Mouse (Mus musculus): Measurements from ENCODE around the gene Gm16434. TPM values are rescaled to one million over a fixed set of nuclear protein-coding genes. Genes with fewer than 3 reads are reported as not detected.
"Not testable (repeated sequence)": the region's sequence is repeated elsewhere in the genome, so short reads cannot be mapped to it uniquely, and the experiment has no call there.

Gm16434 gene
- total RNA-seq (2021) = under 1 TPM in 1 of 2 experiments, not detected in 1; 0.15 TPM
- long read RNA-seq, experiment 1 = 0 reads
- long read RNA-seq, experiment 2 = 0 reads

DNA sequence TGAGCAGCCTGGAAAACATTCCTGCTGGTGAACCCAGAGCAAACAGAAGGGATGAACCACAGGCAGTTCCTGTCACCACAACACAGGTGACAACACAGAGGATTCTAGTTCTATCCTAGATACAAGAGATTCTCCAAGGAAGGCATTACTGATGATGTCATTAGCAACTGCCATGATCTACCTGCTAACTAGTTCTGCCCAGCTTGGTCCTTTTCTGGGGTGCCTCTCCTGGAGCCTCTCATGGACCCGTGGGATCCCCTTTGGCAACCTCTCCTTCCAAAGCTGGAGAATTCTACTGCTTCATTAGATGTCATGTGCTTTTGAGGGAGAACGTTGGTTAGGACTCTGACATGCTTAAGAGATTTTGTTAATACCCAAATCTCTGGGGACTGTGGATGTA, at the start of gene Gm16434:
Gene Gm16434, minus strand, starts transcription at position 101 of the 400 bp plus-strand sequence.
- DNase-seq (ENCODE audit: low spot score in 2 of 2) = not testable (repeated sequence)

DNA sequence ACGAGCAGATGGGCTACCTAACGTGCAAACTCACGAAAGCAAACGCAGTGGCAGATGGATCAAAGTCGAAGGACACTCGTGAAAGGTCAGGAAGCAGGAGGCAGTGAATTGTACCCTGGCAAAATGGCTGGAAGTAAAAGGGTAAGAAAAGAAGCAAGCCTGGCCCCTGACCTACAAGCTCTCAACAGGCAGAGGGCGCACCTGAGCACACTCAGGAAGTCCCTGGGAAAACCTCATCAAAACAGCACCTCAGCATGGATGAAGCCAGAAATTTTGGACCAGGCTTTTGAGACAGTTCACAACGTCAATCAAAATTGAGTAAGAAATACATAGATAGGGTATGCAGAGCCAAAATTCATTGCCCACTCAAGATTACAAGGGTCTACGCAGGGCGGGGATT, 49.2 kb upstream of the Gm16434 start:
- not testable (repeated sequence) for DNase-seq (ENCODE audit: low spot score in 2 of 2)

DNA sequence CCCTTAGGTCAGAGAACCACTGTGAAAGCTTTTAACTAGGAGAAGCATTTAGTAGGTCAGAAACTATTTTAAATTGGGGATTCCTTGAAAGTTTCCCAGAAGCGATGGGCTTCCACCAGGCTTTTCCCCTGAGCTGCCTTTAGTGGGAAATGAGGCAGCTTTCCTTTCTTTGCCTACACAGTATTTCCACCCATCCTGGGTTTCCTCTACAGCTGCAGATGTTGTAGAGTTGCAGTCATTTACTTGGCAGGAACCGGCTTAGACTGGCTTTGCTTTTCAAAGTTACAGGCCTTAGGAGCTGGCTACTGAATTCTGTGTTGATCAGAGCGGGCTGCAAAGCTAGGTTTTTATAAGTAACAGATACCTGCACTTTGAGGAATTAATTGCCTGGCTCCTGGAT, 5.7 kb upstream of the Gm16434 start:
- peak; percentile 10 to 12 for DNase-seq (ENCODE audit: low spot score in 2 of 2)

DNA sequence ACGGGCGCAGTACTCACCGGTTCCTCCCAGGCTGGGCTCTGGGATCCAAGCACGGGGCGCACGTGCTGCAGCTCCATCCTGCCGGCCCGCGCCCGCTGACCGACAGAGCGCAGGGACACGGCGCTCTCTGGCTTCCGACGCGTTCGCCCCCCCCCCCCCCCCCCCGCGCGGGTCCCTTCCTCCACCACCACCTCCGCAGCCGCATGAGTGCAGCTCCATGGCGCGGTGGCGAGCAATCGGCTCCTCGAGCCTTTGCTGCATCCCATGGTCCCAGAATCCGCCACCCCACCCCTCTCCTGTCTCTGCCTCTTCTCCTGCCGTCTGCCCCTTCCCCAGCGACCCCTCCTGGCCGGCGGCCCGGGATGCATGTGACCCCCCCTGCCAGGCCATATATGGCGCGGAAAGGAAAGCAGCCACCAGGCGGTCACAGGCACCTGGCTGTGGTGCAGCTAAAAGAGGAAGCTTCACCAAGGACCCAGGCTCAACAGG, 19.8 kb downstream of the Gm16434 start, which contains the start of gene Gm3512:
Gene Gm3512, minus strand, starts transcription at position 51 of the 489 bp plus-strand sequence.
- peak in 1 of 2 experiments; percentile 1 for DNase-seq (ENCODE audit: low spot score in 2 of 2)

Other genes starting within 250 kb of the Gm16434 start
- gene Gm6356, start 220.7 kb downstream of the Gm16434 start, total RNA-seq (2021) = not detected
- under 1 TPM in 1 of 2 experiments, not detected in 1; 0.34 TPM for gene Gm10406, start 167.1 kb downstream of the Gm16434 start, total RNA-seq (2021)
- not detected for gene Gm3685, start 149.6 kb downstream of the Gm16434 start, total RNA-seq (2021)
- gene Gm3696, start 93.9 kb downstream of the Gm16434 start, total RNA-seq (2021) = 1 to 10 TPM in 1 of 2 experiments, under 1 TPM in 1; 0.91 to 1.9 TPM
- gene Gm6676, start 69.1 kb downstream of the Gm16434 start, total RNA-seq (2021) = under 1 TPM in 1 of 2 experiments, not detected in 1; 0.15 TPM
- gene Gm3512, start 20.0 kb downstream of the Gm16434 start, total RNA-seq (2021) = under 1 TPM; 0.49 TPM
- not detected for gene Gm3727, start 70.2 kb upstream of the Gm16434 start, total RNA-seq (2021)
- under 1 TPM; 0.22 to 0.31 TPM for gene Gm3739, start 120.5 kb upstream of the Gm16434 start, total RNA-seq (2021)
- gene Gm5797, start 137.9 kb upstream of the Gm16434 start, total RNA-seq (2021) = not detected
- not detected for gene Gm8374, start 170.6 kb upstream of the Gm16434 start, total RNA-seq (2021)

All from gastrocnemius, postnatal 4 days (tissue).